Mouse (Mus musculus): ENCODE measurements around the gene Oasl1.
"Not testable (repeated sequence)": the region's sequence is repeated elsewhere in the genome, so short reads cannot be mapped to it uniquely, and the experiment has no call there.

Oasl1 gene

DNA sequence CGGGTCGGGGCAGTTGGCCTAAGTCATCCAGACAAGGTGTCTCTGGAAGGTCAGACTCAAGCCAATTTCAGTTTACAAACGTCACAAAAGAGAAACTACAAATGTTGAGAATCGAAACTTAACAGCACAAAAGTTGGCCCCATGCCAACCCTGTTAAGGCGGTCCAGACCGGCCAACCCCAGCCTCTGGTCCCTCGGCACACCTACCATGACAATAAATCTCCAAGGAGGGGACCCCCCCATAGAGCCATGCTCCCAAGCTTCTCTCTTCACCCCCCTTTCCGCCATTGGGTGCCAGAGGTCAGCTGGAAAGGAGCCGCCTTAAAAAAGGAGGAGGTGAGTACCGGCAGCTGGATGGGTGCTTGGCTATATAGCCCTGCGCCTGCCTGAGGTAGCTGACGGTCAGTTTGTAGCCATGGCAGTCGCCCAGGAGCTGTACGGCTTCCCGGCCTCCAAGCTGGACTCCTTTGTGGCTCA lies at the start of gene Oasl1:
TSS of gene Oasl1 (plus strand) at position 243 of the 476 bp plus-strand sequence.
- DNase-seq (ENCODE audit: low spot score in 2 of 2) = peak; percentile 14 to 54

DNA sequence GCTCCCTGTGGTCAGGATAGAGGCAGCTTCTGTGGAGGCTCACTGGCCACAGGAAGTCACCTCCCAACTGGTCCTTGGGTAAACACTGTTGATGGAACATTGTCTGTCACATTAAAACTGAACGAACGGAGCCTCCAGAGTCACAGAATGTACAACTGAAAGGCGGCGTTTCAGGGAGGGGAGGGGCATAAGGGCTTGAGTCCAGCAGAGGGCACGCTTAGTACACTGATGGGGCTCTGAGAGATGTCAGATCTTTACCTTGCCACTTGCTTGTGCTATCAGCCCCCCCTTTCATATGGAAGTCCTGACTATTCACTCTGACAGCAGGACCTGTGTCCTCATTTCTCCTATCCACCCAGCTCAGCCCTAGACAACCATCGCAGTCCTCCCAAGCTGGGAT lies 47.2 kb upstream of the Oasl1 start:
- no peak for DNase-seq (ENCODE audit: low spot score in 2 of 2)

DNA sequence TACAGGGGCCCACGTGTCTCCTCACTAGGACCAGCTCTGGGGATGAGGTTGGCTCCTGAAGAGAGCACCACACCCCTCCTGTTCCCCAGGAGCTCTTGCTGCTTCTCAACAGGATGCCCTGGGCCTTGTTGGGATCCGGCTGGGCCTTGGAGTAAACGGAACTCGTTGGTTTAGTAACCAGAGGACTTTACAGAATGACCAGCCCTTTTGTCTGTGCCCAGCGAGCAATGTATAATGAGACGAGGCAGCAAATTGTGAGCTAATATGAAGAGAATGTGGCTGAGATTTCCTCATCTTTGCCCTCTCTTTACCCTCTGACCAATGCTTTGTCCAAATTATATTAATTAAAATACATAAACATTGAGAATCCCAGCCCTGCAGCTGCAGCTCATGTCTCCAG lies 46.7 kb upstream of the Oasl1 start:
- DNase-seq (ENCODE audit: low spot score in 2 of 2) = no peak

DNA sequence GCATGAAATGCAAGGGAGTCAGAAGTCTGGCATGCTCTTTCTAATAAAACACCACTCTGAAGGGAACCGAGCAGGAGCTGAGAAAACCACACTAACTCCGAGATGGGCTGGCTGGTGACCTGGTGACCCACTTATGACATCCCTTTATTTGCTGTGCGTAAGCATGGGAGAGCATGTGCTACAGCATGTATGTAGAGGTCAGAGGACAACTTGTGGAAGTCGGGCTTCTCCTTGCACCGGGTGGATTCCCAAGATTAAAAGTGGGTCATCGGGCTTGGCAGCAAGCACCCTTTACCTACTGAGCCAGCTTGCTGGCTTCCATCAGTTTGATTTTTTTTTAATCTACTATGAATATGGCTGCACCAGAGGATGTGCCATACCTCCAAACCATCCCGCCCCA lies 45.6 kb upstream of the Oasl1 start:
- no peak for DNase-seq (ENCODE audit: low spot score in 2 of 2)

DNA sequence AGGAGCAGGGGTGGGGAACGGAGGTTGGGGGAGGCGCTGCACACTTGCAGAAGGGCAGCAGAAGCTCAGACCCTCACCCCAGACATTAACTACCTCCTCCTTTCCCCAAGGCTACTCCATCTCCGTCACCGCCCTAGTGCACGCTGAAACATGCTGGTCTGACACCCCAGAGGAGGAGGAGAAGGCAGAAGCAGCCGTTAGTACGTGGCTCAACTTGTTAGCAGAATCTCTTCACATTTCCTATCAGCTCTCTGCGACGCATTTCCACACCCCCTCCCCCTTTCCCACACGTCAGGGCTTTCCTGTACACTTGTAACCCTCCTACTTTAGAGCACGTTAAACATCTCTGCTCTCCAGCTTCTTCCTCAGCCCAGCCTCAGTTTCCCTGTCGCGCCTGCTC lies 43.6 kb upstream of the Oasl1 start:
- DNase-seq (ENCODE audit: low spot score in 2 of 2) = no peak

DNA sequence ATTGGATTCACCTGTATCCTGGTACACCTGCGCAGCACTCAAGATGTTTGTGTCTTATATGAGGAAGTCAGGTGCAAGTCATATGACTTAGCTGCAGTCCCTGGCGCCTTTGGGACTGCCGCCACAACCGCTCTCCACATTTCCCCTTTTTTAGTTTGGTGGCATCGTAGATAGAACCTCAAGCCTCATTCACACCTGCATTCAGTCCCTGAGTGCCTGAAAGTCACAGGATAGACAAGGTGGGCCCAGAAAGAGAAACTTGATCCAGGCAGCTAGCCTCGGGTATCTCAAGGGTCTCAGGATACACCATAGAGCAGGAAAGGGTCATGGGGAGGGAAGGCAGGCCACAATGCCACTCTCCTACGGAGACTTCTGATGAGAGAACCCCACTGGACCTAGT lies 40.7 kb upstream of the Oasl1 start:
- not testable (repeated sequence) for DNase-seq (ENCODE audit: low spot score in 2 of 2)

DNA sequence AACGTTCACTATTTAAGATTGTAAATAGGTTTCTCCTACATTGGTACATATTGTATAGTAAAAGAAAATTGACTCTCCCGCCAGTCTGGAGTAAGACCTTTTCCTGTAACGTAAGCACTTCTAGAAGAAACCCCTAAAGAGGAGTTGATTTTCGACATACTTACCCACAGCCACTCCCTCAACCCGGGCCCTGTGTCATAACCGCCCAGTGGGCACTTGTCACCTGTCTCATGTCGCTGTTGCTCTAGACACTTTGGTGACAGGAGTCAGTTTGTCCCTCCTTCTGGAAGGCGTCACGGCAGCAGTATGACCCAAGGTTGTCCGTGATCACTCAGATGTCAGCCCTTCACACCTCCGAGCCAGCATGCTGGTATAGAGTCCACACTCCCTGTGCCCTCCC lies 40.0 kb upstream of the Oasl1 start:
- DNase-seq (ENCODE audit: low spot score in 2 of 2) = no peak

DNA sequence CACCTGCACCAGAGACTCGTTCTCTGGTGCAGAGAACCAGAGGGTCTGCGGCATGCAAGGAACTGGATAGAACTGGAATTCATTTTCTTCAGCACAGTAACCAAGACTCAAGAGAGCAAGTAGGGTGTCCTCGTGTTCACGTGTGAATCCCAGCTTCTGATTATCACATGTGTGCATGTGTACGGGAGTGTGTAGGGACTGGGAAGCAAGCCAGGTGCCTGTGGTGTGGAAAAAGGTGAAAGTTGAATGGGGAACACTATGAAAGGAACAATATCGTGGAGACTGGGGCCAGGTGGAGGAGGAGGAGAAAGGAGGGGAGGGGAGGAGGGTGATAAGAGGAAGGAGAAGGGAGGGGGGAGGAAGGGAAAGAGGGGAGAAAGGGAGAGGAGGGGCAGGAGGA lies 36.2 kb upstream of the Oasl1 start:
- no peak for DNase-seq (ENCODE audit: low spot score in 2 of 2)

DNA sequence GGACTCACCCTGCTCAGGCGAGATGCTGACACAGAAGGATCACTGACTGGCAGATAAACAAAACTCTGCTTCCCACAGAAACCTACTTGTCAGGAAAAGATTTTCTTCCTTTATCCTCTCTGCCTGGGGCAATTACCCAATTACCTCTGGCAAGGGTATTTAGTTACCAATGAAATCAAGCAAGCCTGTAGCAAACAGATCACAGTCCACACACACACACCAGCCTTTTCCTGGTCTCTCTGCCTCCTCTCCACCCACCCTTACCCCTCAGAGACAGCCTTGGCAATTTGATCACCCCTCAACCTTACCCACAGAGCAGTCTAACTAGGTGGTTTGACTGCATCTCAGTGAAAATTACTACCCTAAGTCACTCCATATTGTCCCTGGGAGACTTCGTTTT lies 34.0 kb upstream of the Oasl1 start:
- no peak for DNase-seq (ENCODE audit: low spot score in 2 of 2)

DNA sequence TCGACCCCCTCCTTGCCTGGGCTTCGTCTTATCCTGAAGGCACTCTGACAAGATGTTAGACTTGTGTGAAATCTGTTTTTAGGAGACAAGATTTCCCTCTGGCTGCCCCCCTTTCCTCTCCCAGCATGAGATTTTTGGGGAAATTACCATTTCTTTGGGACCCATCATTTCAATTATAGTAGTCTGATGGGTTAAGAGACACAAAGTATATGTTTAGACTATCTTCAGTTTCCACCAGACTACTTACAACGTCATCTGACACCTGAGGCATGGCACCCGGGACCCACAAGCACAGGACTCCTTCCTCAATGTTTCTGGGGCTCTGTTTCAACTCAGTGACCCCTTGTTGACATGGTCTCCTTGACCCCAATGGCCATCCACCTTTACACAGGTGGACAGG lies 27.5 kb upstream of the Oasl1 start:
- DNase-seq (ENCODE audit: low spot score in 2 of 2) = no peak

DNA sequence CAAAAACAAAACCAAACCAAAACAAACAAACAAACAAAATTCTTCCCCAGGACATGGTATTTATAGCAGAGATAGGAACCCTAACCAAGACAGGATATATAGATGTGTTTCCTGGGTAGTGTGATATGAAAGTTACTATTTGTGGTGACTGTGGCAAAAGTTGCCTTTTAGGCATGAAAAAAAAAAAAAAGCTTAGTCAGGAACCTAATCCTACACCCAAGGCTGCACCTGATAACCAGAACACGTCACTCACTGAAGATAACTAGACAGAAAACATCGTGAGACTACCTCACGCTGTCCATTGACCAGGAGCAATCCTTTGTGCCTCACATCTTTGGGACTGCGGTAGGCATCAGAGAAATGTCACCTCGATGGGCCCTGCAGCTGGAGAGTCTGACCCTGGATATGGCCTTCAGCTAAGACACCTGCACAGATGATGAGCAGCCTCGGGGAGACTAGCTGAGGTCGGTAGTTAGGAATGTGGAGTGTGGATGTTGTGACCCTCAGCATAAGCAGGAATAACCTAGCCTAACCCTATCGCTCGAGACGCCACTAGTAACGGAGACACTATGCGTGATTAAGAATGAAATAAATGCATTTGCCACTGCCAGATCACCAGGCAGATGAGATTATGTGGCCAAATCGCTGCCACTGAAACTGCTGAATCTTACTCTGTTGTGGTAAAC lies 26.2 kb upstream of the Oasl1 start, which contains the start of gene Oasl2:
TSS of gene Oasl2 (plus strand) at position 249 of the 686 bp plus-strand sequence.
- DNase-seq (ENCODE audit: low spot score in 2 of 2) = no peak

DNA sequence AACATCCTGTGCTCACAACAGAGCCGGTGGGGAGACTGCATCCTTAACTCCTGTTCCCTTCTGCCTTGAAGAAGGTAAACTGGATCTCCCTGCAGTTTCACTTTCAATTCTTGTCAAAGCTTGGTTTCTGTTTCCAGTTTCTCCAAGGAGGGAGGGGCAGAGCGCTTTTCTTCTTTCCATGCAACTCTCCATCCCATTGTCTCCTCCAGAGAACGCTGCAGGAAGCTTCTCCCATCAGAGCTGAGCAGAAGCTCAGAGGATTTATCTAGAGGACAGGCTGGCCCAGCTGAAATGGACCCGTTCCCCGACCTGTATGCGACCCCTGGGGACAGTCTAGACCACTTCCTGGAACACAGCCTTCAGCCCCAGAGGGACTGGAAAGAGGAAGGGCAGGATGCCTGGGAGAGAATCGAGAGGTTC lies 25.7 kb upstream of the Oasl1 start:
- no peak for DNase-seq (ENCODE audit: low spot score in 2 of 2)

DNA sequence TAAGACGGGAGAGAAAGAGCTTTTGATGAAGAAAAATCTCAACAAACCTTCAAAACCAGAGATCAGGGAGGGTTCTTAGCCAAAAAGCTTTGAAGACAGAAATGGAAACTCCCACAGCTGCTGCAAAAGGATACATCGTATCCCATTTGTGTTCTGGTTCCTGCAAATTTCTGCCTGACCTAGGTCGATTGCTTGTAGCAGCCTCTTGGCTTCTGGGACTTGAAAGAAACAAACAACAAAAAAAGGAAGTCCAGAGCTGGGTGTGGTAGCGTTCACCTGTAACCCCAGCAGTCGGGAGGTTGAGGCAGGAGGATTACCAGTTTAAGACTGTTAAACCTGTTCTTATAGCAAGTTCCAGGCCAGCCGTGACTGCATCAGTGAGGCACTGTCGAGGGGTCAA lies 24.2 kb upstream of the Oasl1 start:
- DNase-seq (ENCODE audit: low spot score in 2 of 2) = no peak

DNA sequence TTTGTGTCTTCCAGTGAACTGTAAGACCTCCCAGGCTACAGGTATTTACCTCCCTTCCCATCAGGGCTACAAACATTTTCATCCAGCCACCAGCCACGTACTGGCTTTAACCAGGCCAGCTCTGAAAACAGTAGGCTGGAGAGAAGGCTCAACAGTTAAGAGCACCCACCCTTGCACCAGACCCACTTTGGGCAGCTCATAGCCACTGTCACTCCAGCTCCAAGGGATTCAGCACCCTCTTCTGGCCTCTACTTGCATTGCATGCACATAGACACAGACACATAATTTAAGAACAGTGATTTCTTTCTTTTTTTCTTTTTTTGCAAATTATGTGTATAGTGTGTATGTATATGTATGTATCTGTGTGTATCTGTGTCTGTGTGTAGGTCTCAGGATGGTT lies 20.6 kb upstream of the Oasl1 start:
- DNase-seq (ENCODE audit: low spot score in 2 of 2) = peak in 1 of 2 experiments; percentile 54

DNA sequence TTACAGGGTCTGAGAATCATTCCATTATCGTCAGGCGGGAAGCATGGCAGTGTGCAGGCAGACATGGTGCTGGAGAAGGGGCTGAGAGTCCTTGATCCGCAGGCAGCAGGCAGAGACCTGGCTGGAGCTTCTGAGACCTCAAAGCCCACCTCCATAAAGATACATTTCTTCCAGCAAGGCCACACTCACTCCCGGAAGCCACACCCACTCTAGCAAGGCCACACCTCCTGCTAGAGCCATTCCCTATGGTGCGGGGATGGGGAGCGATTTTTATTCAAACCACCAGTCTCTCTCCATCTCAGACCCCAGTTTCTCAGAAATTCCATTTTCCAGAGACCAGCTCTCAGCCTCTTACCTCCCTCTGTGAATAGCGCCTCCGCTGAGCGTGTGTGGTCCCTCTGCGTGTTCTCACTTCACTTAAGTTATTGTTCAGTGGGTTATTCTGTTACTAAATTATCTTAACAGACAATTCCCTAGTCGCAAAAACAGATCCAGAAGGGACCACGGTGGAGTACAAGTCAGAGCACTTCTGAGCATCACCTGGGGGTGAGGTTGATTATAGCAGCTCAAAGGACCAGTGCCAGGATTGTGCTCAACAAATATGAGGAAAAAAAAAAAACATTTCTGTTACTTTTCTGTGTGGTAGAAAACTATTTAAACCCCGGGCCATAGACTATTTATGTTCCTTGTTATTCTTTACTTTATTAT lies 14.3 kb upstream of the Oasl1 start:
- no peak for DNase-seq (ENCODE audit: low spot score in 2 of 2)

DNA sequence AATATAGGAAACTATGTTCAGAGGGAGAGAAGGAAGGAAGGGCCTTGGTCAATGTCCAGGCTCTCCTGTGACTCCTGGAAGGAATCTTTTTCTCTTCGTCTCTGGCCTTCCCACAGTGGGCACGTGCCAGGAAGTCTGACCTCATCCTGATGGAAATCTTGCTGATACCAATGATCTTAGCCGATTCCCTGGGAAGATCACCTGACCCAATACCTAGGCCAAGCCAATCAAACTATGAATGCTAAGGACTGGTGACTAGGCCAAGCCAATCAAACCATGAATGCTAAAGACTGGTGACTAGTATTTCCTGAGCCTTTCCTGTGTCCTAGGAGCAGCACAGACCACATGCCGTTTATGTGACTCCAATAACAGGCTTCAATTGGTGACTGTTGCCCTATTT lies 9.4 kb upstream of the Oasl1 start:
- DNase-seq (ENCODE audit: low spot score in 2 of 2) = no peak

DNA sequence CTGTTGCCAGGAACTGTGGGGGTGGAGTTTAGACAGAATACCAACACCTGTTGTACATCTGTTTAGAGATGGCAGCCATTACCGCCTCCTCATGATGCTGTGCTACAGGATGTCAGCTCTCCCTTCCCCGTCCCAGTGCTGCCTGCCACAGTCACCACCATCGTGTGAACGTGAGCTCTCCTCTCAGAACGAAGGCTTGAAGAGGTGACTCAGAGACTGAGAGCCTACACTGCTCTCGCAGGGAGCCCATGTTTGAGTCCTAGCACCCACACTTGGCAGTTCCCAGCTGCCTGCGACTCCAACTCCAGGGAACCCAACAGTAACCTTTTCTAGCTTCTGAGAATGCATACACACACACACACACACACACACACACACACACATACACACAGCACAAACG lies 8.2 kb upstream of the Oasl1 start:
- no peak for DNase-seq (ENCODE audit: low spot score in 2 of 2)

DNA sequence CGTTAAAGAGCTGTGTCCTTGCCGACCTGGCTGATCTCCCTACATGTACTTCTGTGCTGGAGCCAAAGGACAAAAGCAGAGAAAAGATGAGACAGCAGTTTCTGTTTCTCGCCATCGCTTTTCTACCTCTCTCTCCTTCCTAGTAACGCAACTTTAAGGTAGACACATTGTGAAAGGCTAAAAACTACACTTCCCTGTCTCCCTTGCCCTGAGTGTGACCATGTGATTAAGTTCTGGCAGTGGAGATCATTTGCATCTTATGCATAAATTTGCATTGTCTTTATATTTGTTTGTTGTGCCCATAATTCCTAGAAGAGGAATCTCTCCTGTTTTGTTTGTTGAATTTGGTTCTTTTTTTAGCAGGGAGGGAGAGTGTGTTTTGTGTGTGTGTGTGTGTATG lies 7.2 kb upstream of the Oasl1 start:
- no peak for DNase-seq (ENCODE audit: low spot score in 2 of 2)

DNA sequence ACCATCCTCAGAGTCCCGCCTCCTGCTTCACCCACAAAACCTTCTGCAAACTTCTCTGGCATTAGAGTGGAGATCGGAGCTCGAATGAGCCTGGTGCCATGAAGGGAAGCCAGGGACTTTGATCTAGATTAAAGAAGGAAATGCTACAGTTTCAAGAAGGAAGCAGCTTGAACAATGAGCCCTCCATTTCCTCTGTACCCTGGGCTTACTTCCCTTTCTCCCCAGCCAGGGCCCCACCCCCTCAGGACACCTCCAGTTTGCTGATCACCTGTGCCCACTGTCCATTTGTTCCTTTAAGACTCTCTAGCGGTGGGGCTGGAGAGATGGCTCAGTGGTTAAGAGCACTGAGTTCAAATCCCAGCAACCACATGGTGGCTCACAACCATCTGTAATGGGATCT lies 6.3 kb upstream of the Oasl1 start:
- peak in 1 of 2 experiments; percentile 37 for DNase-seq (ENCODE audit: low spot score in 2 of 2)

DNA sequence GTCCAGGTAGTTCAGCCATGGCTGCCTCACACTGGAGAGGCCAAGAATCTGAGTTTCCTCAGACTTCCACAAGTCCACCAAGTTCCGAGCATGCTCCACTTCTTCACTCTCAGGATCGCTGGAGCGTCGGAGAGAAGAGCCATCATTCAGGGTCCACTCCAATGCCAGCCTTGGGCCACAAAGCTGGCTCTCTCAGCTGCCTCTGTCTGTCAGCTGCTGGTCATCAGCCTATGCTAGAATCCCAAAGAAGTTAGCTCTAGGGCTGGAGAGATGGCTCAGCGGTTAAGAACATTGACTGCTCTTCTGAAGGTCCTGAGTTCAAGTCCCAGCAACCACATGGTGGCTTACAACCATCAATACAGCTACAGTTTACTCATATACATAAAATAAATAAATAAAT lies 5.7 kb upstream of the Oasl1 start:
- not testable (repeated sequence) for DNase-seq (ENCODE audit: low spot score in 2 of 2)

DNA sequence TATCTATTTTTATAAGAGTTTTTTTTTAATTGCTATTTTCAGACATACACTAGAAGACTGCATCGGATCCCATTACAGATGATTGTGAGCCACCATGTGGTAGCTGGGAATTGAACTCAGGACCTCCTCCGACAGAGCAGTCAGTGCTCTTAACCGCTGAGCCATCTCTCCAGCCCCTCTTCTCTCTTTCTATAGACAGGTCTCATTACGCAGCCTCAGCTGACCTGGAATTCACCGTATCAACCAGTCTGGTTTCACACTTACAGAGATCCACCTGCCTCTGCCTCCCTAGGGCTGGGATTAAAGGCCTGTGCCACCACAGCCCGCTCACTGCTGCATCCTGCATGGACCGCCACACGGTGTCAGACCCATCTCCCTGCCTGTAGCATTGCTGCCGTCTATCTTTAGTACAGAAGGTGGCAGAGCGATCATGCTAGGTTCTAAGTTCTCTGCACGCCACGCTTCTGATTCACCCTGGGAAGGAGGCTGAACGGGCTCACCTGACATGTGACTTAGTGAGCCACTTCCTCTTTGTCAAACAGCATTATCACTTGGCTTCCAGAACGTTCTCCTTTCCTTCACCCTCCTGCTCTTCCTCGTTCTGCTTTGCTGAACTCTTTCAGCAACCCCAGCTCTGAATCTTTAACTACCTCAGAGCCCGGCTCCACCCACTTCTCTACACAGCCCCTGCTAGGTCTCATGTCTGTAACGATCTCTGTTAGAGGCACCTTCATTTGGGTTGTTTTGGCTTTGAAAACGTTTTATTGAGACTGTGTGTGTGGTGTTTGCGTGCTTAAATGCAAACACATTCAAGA lies 1.3 kb upstream of the Oasl1 start:
- peak; percentile 30 to 49 for DNase-seq (ENCODE audit: low spot score in 2 of 2)

DNA sequence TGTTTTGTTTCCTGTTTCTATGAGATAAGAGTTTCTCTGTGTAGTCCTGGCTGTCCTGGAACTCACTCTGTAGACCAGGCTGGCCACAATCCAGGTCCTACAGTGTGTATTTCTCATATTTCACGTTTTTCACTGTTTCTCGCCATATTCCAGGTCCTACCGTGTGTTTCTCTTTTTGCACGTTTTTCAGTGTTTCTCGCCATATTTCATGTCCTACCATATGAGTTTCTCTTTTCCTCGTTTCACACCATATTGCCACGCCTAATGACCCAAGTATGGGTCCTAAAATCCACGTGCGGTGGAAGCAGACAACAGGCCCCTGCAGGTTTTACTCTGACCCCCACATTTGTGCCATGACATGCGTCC lies 691 bp upstream of the Oasl1 start:
- no peak for DNase-seq (ENCODE audit: low spot score in 2 of 2)

All from spleen, postnatal 14 days (tissue).